Mouse (Mus musculus): ENCODE results near the gene Rapgef3. TPM values are rescaled to one million over a fixed set of nuclear protein-coding genes. Genes with fewer than 3 reads are reported as not detected.

The Rapgef3 gene
- 1 to 10 TPM; 5.7 to 8.6 TPM for total RNA-seq (2023)

GRCm38 (mm10) chr15:97767280-97768186, at the start of gene Rapgef3:
Gene Rapgef3, minus strand, starts transcription at chr15:97767972.

GRCm38 (mm10) chr15:97778311-97779098, 10.7 kb upstream of the Rapgef3 start, which contains the start of gene Slc48a1:
Gene Slc48a1, plus strand, starts transcription at chr15:97778520.

GRCm38 (mm10) chr15:97731111-97731510, 36.7 kb downstream of the Rapgef3 start, which contains the start of gene Endou:
Gene Endou, minus strand, starts transcription at chr15:97731339.

GRCm38 (mm10) chr15:97705211-97706050, 62.3 kb downstream of the Rapgef3 start, which contains the start of gene Rpap3:
Gene Rpap3, minus strand, starts transcription at chr15:97705825.

Other genes with a start within 250 kb of the Rapgef3 start
- gene Rpap3, start 62.1 kb downstream of the Rapgef3 start, total RNA-seq (2023) = 1 to 10 TPM; 6.2 TPM
- not detected for gene Endou, start 36.6 kb downstream of the Rapgef3 start, total RNA-seq (2023)
- gene Slc48a1, start 10.5 kb upstream of the Rapgef3 start, total RNA-seq (2023) = 10 to 100 TPM; 40.2 to 40.9 TPM
- gene Hdac7, start 76.5 kb upstream of the Rapgef3 start, total RNA-seq (2023) = 10 to 100 TPM; 18.4 to 19.1 TPM
- gene Vdr, start 142.7 kb upstream of the Rapgef3 start, total RNA-seq (2023) = 1 to 10 TPM in 1 of 2 experiments, under 1 TPM in 1; 0.71 to 1.6 TPM
- gene Tmem106c, start 196.2 kb upstream of the Rapgef3 start, total RNA-seq (2023) = 10 to 100 TPM; 11.8 to 13.1 TPM
- 1 to 10 TPM; 3.3 to 6.8 TPM for gene Col2a1, start 236.7 kb upstream of the Rapgef3 start, total RNA-seq (2023)

Data from neutrophil, adult 83 days (primary cell).